Mouse (Mus musculus): ENCODE results near the gene Lmntd1.

Lmntd1 gene

GRCm38 (mm10) chr6:145390421-145390820 lies 223.7 kb downstream of the Lmntd1 start:
- in situ Hi-C loops (cut with MboI; ENCODE audit: low sequenced_read_pairs): no loop called here

- in situ Hi-C loops (cut with MboI; ENCODE audit: low sequenced_read_pairs): no loop called here
Measured at GRCm38 (mm10) chr6:145389904-145390303, 224.2 kb downstream of the Lmntd1 start.

GRCm38 (mm10) chr6:145387378-145387777 lies 226.7 kb downstream of the Lmntd1 start:
- in situ Hi-C loops (cut with MboI; ENCODE audit: low sequenced_read_pairs): no loop called here

GRCm38 (mm10) chr6:145382586-145383380 lies 231.3 kb downstream of the Lmntd1 start:
- in situ Hi-C loops (cut with MboI; ENCODE audit: low sequenced_read_pairs): no loop called here

- in situ Hi-C loops (cut with MboI; ENCODE audit: low sequenced_read_pairs): no loop called here
Measured at GRCm38 (mm10) chr6:145380961-145381360, 233.2 kb downstream of the Lmntd1 start.

- in situ Hi-C loops (cut with MboI; ENCODE audit: low sequenced_read_pairs): no loop called here
Measured at GRCm38 (mm10) chr6:145379175-145379574, 234.9 kb downstream of the Lmntd1 start.

GRCm38 (mm10) chr6:145378689-145379088 lies 235.4 kb downstream of the Lmntd1 start:
- in situ Hi-C loops (cut with MboI; ENCODE audit: low sequenced_read_pairs): no loop called here

- in situ Hi-C loops (cut with MboI; ENCODE audit: low sequenced_read_pairs): no loop called here
Measured at GRCm38 (mm10) chr6:145374372-145374771, 239.7 kb downstream of the Lmntd1 start.

GRCm38 (mm10) chr6:145373712-145374221 lies 240.4 kb downstream of the Lmntd1 start:
- in situ Hi-C loops (cut with MboI; ENCODE audit: low sequenced_read_pairs): no loop called here

- in situ Hi-C loops (cut with MboI; ENCODE audit: low sequenced_read_pairs): no loop called here
Measured at GRCm38 (mm10) chr6:145372066-145372465, 242.1 kb downstream of the Lmntd1 start.

- in situ Hi-C loops (cut with MboI; ENCODE audit: low sequenced_read_pairs): no loop called here
Measured at GRCm38 (mm10) chr6:145371586-145371985, 242.5 kb downstream of the Lmntd1 start.

GRCm38 (mm10) chr6:145370302-145370701 lies 243.8 kb downstream of the Lmntd1 start:
- in situ Hi-C loops (cut with MboI; ENCODE audit: low sequenced_read_pairs): no loop called here

- in situ Hi-C loops (cut with MboI; ENCODE audit: low sequenced_read_pairs): no loop called here
Measured at GRCm38 (mm10) chr6:145369290-145369689, 244.8 kb downstream of the Lmntd1 start.

- in situ Hi-C loops (cut with MboI; ENCODE audit: low sequenced_read_pairs): no loop called here
Measured at GRCm38 (mm10) chr6:145366488-145366887, 247.6 kb downstream of the Lmntd1 start.

- in situ Hi-C loops (cut with MboI; ENCODE audit: low sequenced_read_pairs): no loop called here
Measured at GRCm38 (mm10) chr6:145363698-145364097, 250.4 kb downstream of the Lmntd1 start.

GRCm38 (mm10) chr6:145361109-145361694 lies 252.9 kb downstream of the Lmntd1 start:
- in situ Hi-C loops (cut with MboI; ENCODE audit: low sequenced_read_pairs): no loop called here

GRCm38 (mm10) chr6:145359470-145360430 lies 254.4 kb downstream of the Lmntd1 start:
- in situ Hi-C loops (cut with MboI; ENCODE audit: low sequenced_read_pairs): no loop called here

- in situ Hi-C loops (cut with MboI; ENCODE audit: low sequenced_read_pairs): no loop called here
Measured at GRCm38 (mm10) chr6:145358001-145358400, 256.1 kb downstream of the Lmntd1 start.

GRCm38 (mm10) chr6:145353806-145354205 lies 260.3 kb downstream of the Lmntd1 start:
- in situ Hi-C loops (cut with MboI; ENCODE audit: low sequenced_read_pairs): no loop called here

- in situ Hi-C loops (cut with MboI; ENCODE audit: low sequenced_read_pairs): no loop called here
Measured at GRCm38 (mm10) chr6:145352705-145353104, 261.4 kb downstream of the Lmntd1 start.

All from CH12F3 (cell line).